Mouse (Mus musculus) bone marrow macrophage, adult 2 months (primary cell): Measurements from ENCODE around the gene Gtf2f2.

Experiments
- CTCF ChIP-seq: IDR thresholded peaks from 2 replicates; pipeline ENCODE4 v1.5.1; 2012; ENCODE audit warnings: low read depth, mild to moderate bottlenecking, low read length, moderate library complexity
- POLR2A ChIP-seq: IDR thresholded peaks from 2 replicates; pipeline ENCODE4 v1.6.1; 2012; ENCODE audit warnings: mild to moderate bottlenecking, low read depth, low read length, borderline replicate concordance

GRCm38 (mm10) chr14:76045767-76046166, 35.1 kb upstream of the Gtf2f2 start:
- TF ChIP-seq POLR2A = no peak
- TF ChIP-seq CTCF = no peak
